Mouse (Mus musculus) heart, embryonic 13.5 days (tissue): Measurements from ENCODE around the gene Atg7. TPM values are rescaled to one million over a fixed set of nuclear protein-coding genes. Genes with fewer than 3 reads are reported as not detected.
"Not testable (repeated sequence)": the region's sequence is repeated elsewhere in the genome, so short reads cannot be mapped to it uniquely, and the experiment has no call there.

Source experiments
- ATAC-seq: fragments of 200-750 bp; cut with Nextera tagmentation; 2 replicates; pipeline ENCODE4 v1.8.0; 2017; ENCODE audit warnings: moderate TSS enrichment; ENCODE audit not compliant: insufficient number of reproducible peaks, low FRiP score, low TSS enrichment; ENCODE audit errors: extremely low read depth
- H3K27ac ChIP-seq: fragments of 300-500 bp; sonication (generic); replicated peaks from 2 replicates; pipeline ENCODE4 v1.5.1; 2015; ENCODE audit warnings: moderate library complexity, mild to moderate bottlenecking, inconsistent platforms
- H3K27me3 ChIP-seq: fragments of 300-500 bp; sonication (generic); replicated peaks from 2 replicates; pipeline ENCODE4 v1.6.1; 2015; ENCODE audit warnings: mild to moderate bottlenecking, inconsistent platforms
- H3K36me3 ChIP-seq: fragments of 300-500 bp; sonication (generic); 2 replicates; pipeline ENCODE4 v1.6.1; 2015; ENCODE audit warnings: mild to moderate bottlenecking, inconsistent platforms
- H3K4me1 ChIP-seq: fragments of 300-500 bp; sonication (generic); 2 replicates; pipeline ENCODE4 v1.6.1; 2015; ENCODE audit warnings: inconsistent platforms
- H3K4me2 ChIP-seq: fragments of 300-500 bp; sonication (generic); 2 replicates; pipeline ENCODE4 v1.6.1; 2015; ENCODE audit warnings: inconsistent platforms, mild to moderate bottlenecking, moderate library complexity
- H3K4me3 ChIP-seq: fragments of 300-500 bp; sonication (generic); 2 replicates; pipeline ENCODE4 v1.5.1; 2015; ENCODE audit warnings: moderate library complexity, mild to moderate bottlenecking, inconsistent platforms
- H3K9ac ChIP-seq: fragments of 300-500 bp; sonication (generic); 2 replicates; pipeline ENCODE4 v1.6.1; 2015; ENCODE audit warnings: inconsistent platforms, mild to moderate bottlenecking, moderate library complexity
- H3K9me3 ChIP-seq: fragments of 300-500 bp; sonication (generic); 2 replicates; pipeline ENCODE4 v1.6.1; 2016; ENCODE audit warnings: inconsistent platforms
- WGBS: fragments of 180-500 bp; shearing (Covaris S2); methylation state at CpG from one replicate; pipeline ENCODE4 v1.1.7; 2015; ENCODE audit warnings: mixed read lengths; 5-methylcytosine and 5-hydroxymethylcytosine counted together
- polyA plus RNA-seq: library from polyadenylated mRNA; unstranded; fragments of >200 nt; fragmentation: Nextera tagmentation; extraction: Ambion mirVana; gene quantifications from 2 replicates; pipeline ENCODE4 v1.2.1, GENCODE M21; 2015

Gene Atg7
- 17.0 and 17.5 TPM in 2 replicates for polyA plus RNA-seq

GRCm38 (mm10) chr6:114642601-114643528, at the start of gene Atg7:
Gene Atg7, plus strand, starts transcription at chr6:114643097.
- H3K36me3 ChIP-seq, result no peaks in the 10 kb centered on the region
- ATAC-seq, result peak; percentile 76; the same call in 1 of the 2 replicates
- peak within 1 kb of the TSS; percentile 65 for H3K4me3 ChIP-seq
- H3K9ac ChIP-seq, result peak within 1 kb of the TSS; percentile 82
- peak within 1 kb of the TSS; percentile 84 for H3K4me2 ChIP-seq
- H3K9me3 ChIP-seq, result no peaks in the 10 kb centered on the region
- H3K4me1 ChIP-seq, result peaks cover 17% of the 10 kb centered on the region
- H3K27ac ChIP-seq, result no peak within 1 kb of the TSS
- WGBS, result under 1% methylated on average over 38 of the region's 38 CpGs
- peaks cover 19% of the 10 kb centered on the region for H3K27me3 ChIP-seq

- not testable (repeated sequence) for H3K27ac ChIP-seq, H3K9ac ChIP-seq, H3K27me3 ChIP-seq, H3K4me2 ChIP-seq, H3K4me3 ChIP-seq, H3K36me3 ChIP-seq, H3K9me3 ChIP-seq, H3K4me1 ChIP-seq, ATAC-seq
- WGBS, result 2% methylated on average over 7 of the region's 17 CpGs
These were observed 28.8 kb upstream of the Atg7 start for GRCm38 (mm10) chr6:114614076-114614475.

GRCm38 (mm10) chr6:114633886-114634285, 9.0 kb upstream of the Atg7 start:
- no CpG with 5 or more reads among the region's 14 CpGs for WGBS

GRCm38 (mm10) chr6:114643716-114644115, 819 bp downstream of the Atg7 start:
- peak overlapping the region; percentile 84 for H3K4me2 ChIP-seq
- H3K9me3 ChIP-seq, result no peaks in the 10 kb centered on the region
- peaks cover 16% of the 10 kb centered on the region for H3K27me3 ChIP-seq
- peaks cover 17% of the 10 kb centered on the region for H3K4me1 ChIP-seq
- H3K4me3 ChIP-seq, result peak overlapping the region; percentile 65
- ATAC-seq, result no peak
- peak overlapping the region; percentile 82 for H3K9ac ChIP-seq
- WGBS, result 44% methylated on average over 8 of the region's 8 CpGs
- no peaks in the 10 kb centered on the region for H3K36me3 ChIP-seq
- H3K27ac ChIP-seq, result no peak overlapping the region

More at GRCm38 (mm10) chr6:114633886-114634285, 9.0 kb upstream of the Atg7 start:
- H3K36me3 ChIP-seq, ATAC-seq, H3K4me3 ChIP-seq, H3K4me1 ChIP-seq, H3K9me3 ChIP-seq, H3K27ac ChIP-seq, H3K27me3 ChIP-seq, H3K9ac ChIP-seq, H3K4me2 ChIP-seq: not testable (repeated sequence)

- no peaks in the 10 kb centered on the region for H3K9me3 ChIP-seq
- no peaks in the 10 kb centered on the region for H3K36me3 ChIP-seq
- H3K4me3 ChIP-seq, result no peak overlapping the region
- no peak overlapping the region for H3K4me2 ChIP-seq
- H3K27ac ChIP-seq, result no peak overlapping the region
- no peak for ATAC-seq
- peaks cover 17% of the 10 kb centered on the region for H3K4me1 ChIP-seq
- H3K27me3 ChIP-seq, result peaks cover 12% of the 10 kb centered on the region
- 71% methylated on average over 1 of the region's 1 CpGs for WGBS
- H3K9ac ChIP-seq, result no peak overlapping the region
These were observed 1.6 kb downstream of the Atg7 start for GRCm38 (mm10) chr6:114644531-114644930.

- no peak overlapping the region for H3K4me3 ChIP-seq
- no peak overlapping the region for H3K4me2 ChIP-seq
- 86% methylated on average over 1 of the region's 1 CpGs for WGBS
- peaks cover 4% of the 10 kb centered on the region; the same call in 1 of the 2 replicates for H3K27me3 ChIP-seq
- no peaks in the 10 kb centered on the region for H3K36me3 ChIP-seq
- no peaks in the 10 kb centered on the region for H3K9me3 ChIP-seq
- ATAC-seq, result no peak
- H3K9ac ChIP-seq, result no peak overlapping the region
- H3K4me1 ChIP-seq, result peaks cover 17% of the 10 kb centered on the region
- H3K27ac ChIP-seq, result no peak overlapping the region
These were observed 3.3 kb downstream of the Atg7 start for GRCm38 (mm10) chr6:114646201-114646600.

GRCm38 (mm10) chr6:114647011-114647410, 4.1 kb downstream of the Atg7 start:
- Histone ChIP-seq H3K9ac (0 out of 2 replicates have a peak overlapping the region, but pooled peaks have one; percentile 7), H3K9me3 (no peaks in the 10 kb centered on the region), H3K36me3 (no peaks in the 10 kb centered on the region), H3K27me3 (no peaks in the 10 kb centered on the region), H3K4me3 (no peak overlapping the region), H3K4me2 (no peak overlapping the region), H3K4me1 (peaks cover 20% of the 10 kb centered on the region), H3K27ac (peak overlapping the region; percentile 42; the same call in 1 of the 2 replicates)
- ATAC-seq, result no peak
- 50% methylated on average over 6 of the region's 6 CpGs for WGBS

- Histone ChIP-seq H3K27me3 (no peaks in the 10 kb centered on the region), H3K36me3 (no peaks in the 10 kb centered on the region), H3K9ac (no peak overlapping the region), H3K27ac (no peak overlapping the region), H3K4me3 (no peak overlapping the region), H3K9me3 (no peaks in the 10 kb centered on the region), H3K4me1 (peaks cover 22% of the 10 kb centered on the region), H3K4me2 (no peak overlapping the region)
- no peak for ATAC-seq
- 80% methylated on average over 4 of the region's 4 CpGs for WGBS
These were observed 5.6 kb downstream of the Atg7 start for GRCm38 (mm10) chr6:114648352-114649030.

- H3K36me3 ChIP-seq, result no peaks in the 10 kb centered on the region
- no peak overlapping the region for H3K27ac ChIP-seq
- no peak overlapping the region for H3K4me3 ChIP-seq
- H3K9me3 ChIP-seq, result no peaks in the 10 kb centered on the region
- H3K9ac ChIP-seq, result no peak overlapping the region
- ATAC-seq, result no peak
- H3K4me2 ChIP-seq, result no peak overlapping the region
- H3K27me3 ChIP-seq, result no peaks in the 10 kb centered on the region
- H3K4me1 ChIP-seq, result peaks cover 13% of the 10 kb centered on the region
- WGBS, result 50% methylated on average over 3 of the region's 3 CpGs
These were observed 9.3 kb downstream of the Atg7 start for GRCm38 (mm10) chr6:114652209-114652608.

GRCm38 (mm10) chr6:114656826-114657600, 14.1 kb downstream of the Atg7 start:
- Histone ChIP-seq H3K4me1 (peaks cover 18% of the 10 kb centered on the region), H3K4me3 (no peak overlapping the region), H3K27ac (no peak overlapping the region), H3K27me3 (no peaks in the 10 kb centered on the region), H3K9ac (no peak overlapping the region), H3K4me2 (no peak overlapping the region), H3K36me3 (no peaks in the 10 kb centered on the region), H3K9me3 (no peaks in the 10 kb centered on the region)
- ATAC-seq, result no peak
- WGBS, result 80% methylated on average over 7 of the region's 7 CpGs

- Histone ChIP-seq H3K27ac (no peak overlapping the region), H3K27me3 (no peaks in the 10 kb centered on the region), H3K4me2 (no peak overlapping the region), H3K9me3 (no peaks in the 10 kb centered on the region), H3K36me3 (no peaks in the 10 kb centered on the region), H3K9ac (no peak overlapping the region), H3K4me1 (peaks cover 15% of the 10 kb centered on the region), H3K4me3 (no peak overlapping the region)
- no peak for ATAC-seq
- WGBS, result 68% methylated on average over 4 of the region's 4 CpGs
These were observed 14.9 kb downstream of the Atg7 start for GRCm38 (mm10) chr6:114657807-114658206.
